Mouse (Mus musculus) embryonic facial prominence, embryonic 12.5 days (tissue): Measurements from ENCODE around the gene Akirin1. TPM values are rescaled to one million over a fixed set of nuclear protein-coding genes. Genes with fewer than 3 reads are reported as not detected.

Experiments used
- polyA plus RNA-seq: library from polyadenylated mRNA; unstranded; fragments of >200 nt; fragmentation: Nextera tagmentation; extraction: Ambion mirVana; gene quantifications from 2 replicates; pipeline ENCODE4 v1.2.1, GENCODE M21; 2016

Akirin1 gene
- polyA plus RNA-seq, 1 experiment from 2014 or later: 67.5 TPM

Other genes starting within 250 kb of the Akirin1 start
- gene Macf1, start 66.0 kb downstream of the Akirin1 start, polyA plus RNA-seq: 56.5 and 57.3 TPM in 2 replicates
- gene Ndufs5, start 32.1 kb downstream of the Akirin1 start, polyA plus RNA-seq: 324 and 329 TPM in 2 replicates
- 0.75 and 1.6 TPM in 2 replicates for gene Rhbdl2, start 37.5 kb upstream of the Akirin1 start, polyA plus RNA-seq
- gene 4933427I04Rik, start 109.3 kb upstream of the Akirin1 start, polyA plus RNA-seq: 0.08 and 0.17 TPM in 2 replicates
- 65.4 and 71.6 TPM in 2 replicates for gene Mycbp, start 154.5 kb upstream of the Akirin1 start, polyA plus RNA-seq
- 64.3 and 64.9 TPM in 2 replicates for gene Rragc, start 167.1 kb upstream of the Akirin1 start, polyA plus RNA-seq
- 0.47 TPM in 1 of 2 replicates, not detected in the other for gene 4930535I16Rik, start 167.7 kb upstream of the Akirin1 start, polyA plus RNA-seq